Mouse (Mus musculus) midbrain, embryonic 16.5 days (tissue): Measurements from ENCODE around the gene Itgbl1. TPM values are rescaled to one million over a fixed set of nuclear protein-coding genes. Genes with fewer than 3 reads are reported as not detected.

Experiments
- ATAC-seq: fragments of 200-750 bp; cut with Nextera tagmentation; 2 replicates; pipeline ENCODE4 v1.8.0; 2017; ENCODE audit warnings: moderate TSS enrichment
- H3K27ac ChIP-seq: fragments of 300-500 bp; sonication (generic); 2 replicates; pipeline ENCODE4 v1.5.1; 2014; ENCODE audit warnings: mild to moderate bottlenecking, low read length, mixed read lengths
- H3K27me3 ChIP-seq: fragments of 300-500 bp; sonication (generic); 2 replicates; pipeline ENCODE4 v1.6.1; 2014; ENCODE audit warnings: low read depth, low read length, mixed read lengths; ENCODE audit not compliant: control insufficient read depth, insufficient read depth
- H3K36me3 ChIP-seq: fragments of 300-500 bp; sonication (generic); 2 replicates; pipeline ENCODE4 v1.6.1; 2014; ENCODE audit warnings: mild to moderate bottlenecking, low read length, moderate library complexity, mixed read lengths; ENCODE audit not compliant: control insufficient read depth, insufficient read depth
- H3K4me1 ChIP-seq: fragments of 300-500 bp; sonication (generic); 2 replicates; pipeline ENCODE4 v1.6.1; 2014; ENCODE audit warnings: mild to moderate bottlenecking, low read length, mixed read lengths; ENCODE audit not compliant: control insufficient read depth, insufficient read depth
- H3K4me2 ChIP-seq: fragments of 300-500 bp; sonication (generic); 2 replicates; pipeline ENCODE4 v1.6.1; 2014; ENCODE audit warnings: mild to moderate bottlenecking, low read length, mixed read lengths
- H3K4me3 ChIP-seq: fragments of 300-500 bp; sonication (generic); 2 replicates; pipeline ENCODE4 v1.5.1; 2014; ENCODE audit warnings: low read depth, mild to moderate bottlenecking, low read length, moderate library complexity, mixed read lengths
- H3K9ac ChIP-seq: fragments of 300-500 bp; sonication (generic); 2 replicates; pipeline ENCODE4 v1.6.1; 2014; ENCODE audit warnings: low read depth, low read length, mixed read lengths
- H3K9me3 ChIP-seq: fragments of 300-500 bp; sonication (generic); replicated peaks from 2 replicates; pipeline ENCODE4 v1.6.1; 2014; ENCODE audit warnings: mild to moderate bottlenecking, low read length, mixed read lengths; ENCODE audit not compliant: control insufficient read depth, poor library complexity, severe bottlenecking
- WGBS: fragments of 180-500 bp; shearing (Covaris S2); extraction: QIAGEN DNeasy Blood & Tissue Kit; methylation state at CpG from one replicate; pipeline ENCODE4 v1.1.7; 2014; 5-methylcytosine and 5-hydroxymethylcytosine counted together
- polyA plus RNA-seq: library from polyadenylated mRNA; unstranded; fragments of >200 nt; fragmentation: Nextera tagmentation; extraction: Ambion mirVana; gene quantifications from 2 replicates; pipeline ENCODE4 v1.2.1, GENCODE M21; 2015

Gene Itgbl1
- polyA plus RNA-seq, 1 experiment from 2014 or later = 4.6 TPM

- no peaks in the 10 kb centered on the region for H3K4me1 ChIP-seq
- H3K9ac ChIP-seq = no peak overlapping the region
- no peak overlapping the region for H3K27ac ChIP-seq
- no peak overlapping the region for H3K4me3 ChIP-seq
- WGBS = 86% methylated on average over 2 of the region's 2 CpGs
- ATAC-seq = no peak
- H3K27me3 ChIP-seq = no peaks in the 10 kb centered on the region
- H3K9me3 ChIP-seq = no peaks in the 10 kb centered on the region
- H3K36me3 ChIP-seq = no peaks in the 10 kb centered on the region
- H3K4me2 ChIP-seq = no peak overlapping the region
Measured at GRCm38 (mm10) chr14:123678091-123678490, 18.3 kb downstream of the Itgbl1 start.

- Histone ChIP-seq H3K4me3 (no peak overlapping the region), H3K27me3 (no peaks in the 10 kb centered on the region), H3K9ac (no peak overlapping the region), H3K9me3 (no peaks in the 10 kb centered on the region), H3K4me1 (no peaks in the 10 kb centered on the region), H3K4me2 (no peak overlapping the region), H3K36me3 (no peaks in the 10 kb centered on the region), H3K27ac (no peak overlapping the region)
- no peak for ATAC-seq
Measured at GRCm38 (mm10) chr14:123714751-123715150, 55.0 kb downstream of the Itgbl1 start.

- Histone ChIP-seq H3K4me2 (no peak overlapping the region), H3K36me3 (no peaks in the 10 kb centered on the region), H3K9ac (no peak overlapping the region), H3K27me3 (no peaks in the 10 kb centered on the region), H3K27ac (no peak overlapping the region), H3K9me3 (no peaks in the 10 kb centered on the region), H3K4me3 (no peak overlapping the region), H3K4me1 (no peaks in the 10 kb centered on the region)
- WGBS = 76% methylated on average over 1 of the region's 1 CpGs
- ATAC-seq = no peak
Measured at GRCm38 (mm10) chr14:123742055-123742454, 82.3 kb downstream of the Itgbl1 start.

GRCm38 (mm10) chr14:123751017-123751416 is 91.2 kb downstream of the Itgbl1 start:
- H3K27ac ChIP-seq = no peak overlapping the region
- no peaks in the 10 kb centered on the region for H3K27me3 ChIP-seq
- no peaks in the 10 kb centered on the region for H3K9me3 ChIP-seq
- no peak overlapping the region for H3K4me2 ChIP-seq
- no peaks in the 10 kb centered on the region for H3K4me1 ChIP-seq
- no peak for ATAC-seq
- no peak overlapping the region for H3K4me3 ChIP-seq
- no peaks in the 10 kb centered on the region for H3K36me3 ChIP-seq
- WGBS = 74% methylated on average over 1 of the region's 1 CpGs
- H3K9ac ChIP-seq = no peak overlapping the region

GRCm38 (mm10) chr14:123759534-123759933 is 99.8 kb downstream of the Itgbl1 start:
- no peak for ATAC-seq
- Histone ChIP-seq H3K9me3 (no peaks in the 10 kb centered on the region), H3K27ac (no peak overlapping the region), H3K4me2 (no peak overlapping the region), H3K4me3 (no peak overlapping the region), H3K36me3 (no peaks in the 10 kb centered on the region), H3K4me1 (no peaks in the 10 kb centered on the region), H3K9ac (no peak overlapping the region), H3K27me3 (no peaks in the 10 kb centered on the region)
- 52% methylated on average over 1 of the region's 1 CpGs for WGBS

GRCm38 (mm10) chr14:123760079-123760478 is 100.3 kb downstream of the Itgbl1 start:
- Histone ChIP-seq H3K27me3 (no peaks in the 10 kb centered on the region), H3K9me3 (no peaks in the 10 kb centered on the region), H3K27ac (no peak overlapping the region), H3K4me1 (no peaks in the 10 kb centered on the region), H3K36me3 (no peaks in the 10 kb centered on the region), H3K9ac (no peak overlapping the region), H3K4me3 (no peak overlapping the region), H3K4me2 (no peak overlapping the region)
- 87% methylated on average over 4 of the region's 4 CpGs for WGBS
- no peak for ATAC-seq

- Histone ChIP-seq H3K36me3 (no peaks in the 10 kb centered on the region), H3K4me2 (no peak overlapping the region), H3K9ac (no peak overlapping the region), H3K4me3 (no peak overlapping the region), H3K9me3 (no peaks in the 10 kb centered on the region), H3K27me3 (no peaks in the 10 kb centered on the region), H3K4me1 (no peaks in the 10 kb centered on the region), H3K27ac (no peak overlapping the region)
- ATAC-seq = no peak
Measured at GRCm38 (mm10) chr14:123801744-123802143, 142.0 kb downstream of the Itgbl1 start.

- 85% methylated on average over 5 of the region's 5 CpGs for whole genome bisulfite sequencing
- no peak overlapping the region for H3K27ac ChIP-seq
Measured at GRCm38 (mm10) chr14:123837662-123838061, 177.9 kb downstream of the Itgbl1 start.

GRCm38 (mm10) chr14:123843675-123844425 is 184.1 kb downstream of the Itgbl1 start:
- Histone ChIP-seq H3K27me3 (no peaks in the 10 kb centered on the region), H3K4me1 (peaks cover 3% of the 10 kb centered on the region), H3K9me3 (no peaks in the 10 kb centered on the region), H3K4me2 (no peak overlapping the region), H3K36me3 (no peaks in the 10 kb centered on the region), H3K27ac (no peak overlapping the region), H3K4me3 (no peak overlapping the region), H3K9ac (no peak overlapping the region)
- ATAC-seq = peak; percentile 82
- 54% methylated on average over 8 of the region's 8 CpGs for WGBS

More at GRCm38 (mm10) chr14:123837662-123838061, 177.9 kb downstream of the Itgbl1 start:
- Histone ChIP-seq H3K4me3 (no peak overlapping the region), H3K4me1 (no peaks in the 10 kb centered on the region), H3K9ac (no peak overlapping the region), H3K4me2 (no peak overlapping the region), H3K27me3 (no peaks in the 10 kb centered on the region), H3K36me3 (no peaks in the 10 kb centered on the region), H3K9me3 (no peaks in the 10 kb centered on the region)
- no peak for ATAC-seq
